Mouse (Mus musculus) spleen, adult 2 months (tissue): ENCODE results near the gene Zfp428.

Experiments
- CTCF ChIP-seq: fragments of 200-500 bp; IDR thresholded peaks from 2 replicates; pipeline ENCODE4 v1.5.1; 2011; ENCODE audit warnings: mild to moderate bottlenecking, inconsistent platforms; ENCODE audit not compliant: insufficient read depth, insufficient read length, insufficient replicate concordance; ENCODE audit errors: extremely low read depth
- POLR2A ChIP-seq: fragments of 200-500 bp; IDR thresholded peaks from 2 replicates; pipeline ENCODE4 v1.6.1; 2011; ENCODE audit warnings: low read depth, low read length, inconsistent platforms

DNA sequence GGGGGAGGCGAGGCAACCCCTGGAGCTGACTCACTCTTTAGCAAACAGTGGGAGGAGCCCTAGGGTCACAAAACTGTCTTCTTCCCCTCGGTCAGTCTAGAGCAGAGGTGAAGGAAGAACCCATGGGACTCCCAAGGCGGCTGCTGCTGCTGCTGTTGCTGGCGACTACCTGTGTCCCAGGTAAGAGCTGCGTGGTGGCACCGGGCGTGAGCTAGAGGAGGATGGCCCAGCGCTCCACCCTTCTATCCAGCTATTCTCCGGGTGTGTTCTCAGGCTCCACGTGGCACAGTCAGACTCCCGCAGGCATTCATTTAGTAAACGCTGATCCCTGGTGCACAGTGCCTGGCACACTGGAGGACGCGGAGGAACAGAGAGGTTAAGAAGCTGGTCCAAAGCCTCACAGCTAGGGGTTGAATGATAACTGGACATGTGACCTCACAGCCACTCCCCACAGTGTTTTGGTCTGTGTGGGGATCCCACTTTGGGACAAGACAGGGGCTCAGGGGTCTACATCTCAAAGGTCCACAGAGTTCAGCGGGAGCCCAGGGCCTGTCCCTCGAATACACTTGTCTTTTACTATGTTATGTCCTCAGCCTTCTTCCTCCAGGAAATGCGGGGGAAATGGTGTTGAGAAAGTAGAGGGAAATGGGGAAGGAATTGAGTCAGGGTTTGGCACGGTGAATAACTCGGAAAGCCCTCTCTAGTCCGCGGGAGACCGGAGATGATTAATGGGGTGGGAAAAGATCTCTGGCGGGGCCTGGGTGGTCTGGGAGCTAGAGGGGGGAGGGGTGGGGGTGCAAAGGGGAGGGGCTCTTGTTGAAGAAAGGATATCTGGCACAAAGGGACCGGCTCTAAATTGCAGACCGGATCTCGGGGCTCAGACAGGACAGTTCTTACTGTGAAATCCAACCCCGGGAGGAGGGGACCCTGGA lies 44.2 kb upstream of the Zfp428 start, which contains the start of gene Plaur:
- TF ChIP-seq CTCF (no peak), POLR2A (peak; percentile 78; the same call in 1 of the 2 replicates)
